Mouse (Mus musculus) hindbrain, embryonic 16.5 days (tissue): ENCODE measurements around the gene A030005L19Rik. TPM values are rescaled to one million over a fixed set of nuclear protein-coding genes. Genes with fewer than 3 reads are reported as not detected.
"Not testable (repeated sequence)": the region's sequence is repeated elsewhere in the genome, so short reads cannot be mapped to it uniquely, and the experiment has no call there.

Experiments
- ATAC-seq: fragments of 200-750 bp; cut with Nextera tagmentation; 2 replicates; pipeline ENCODE4 v1.8.0; 2017; ENCODE audit warnings: moderate TSS enrichment, moderate library complexity
- H3K27ac ChIP-seq: fragments of 300-500 bp; sonication (generic); 2 replicates; pipeline ENCODE4 v1.5.1; 2014; ENCODE audit warnings: low read depth, mild to moderate bottlenecking, control low read depth, low read length, moderate library complexity
- H3K27me3 ChIP-seq: fragments of 300-500 bp; sonication (generic); replicated peaks from 2 replicates; pipeline ENCODE4 v1.6.1; 2014; ENCODE audit warnings: low read length; ENCODE audit not compliant: control insufficient read depth, insufficient read depth
- H3K36me3 ChIP-seq: fragments of 300-500 bp; sonication (generic); 2 replicates; pipeline ENCODE4 v1.6.1; 2014; ENCODE audit warnings: mild to moderate bottlenecking, low read length, moderate library complexity, mixed read lengths; ENCODE audit not compliant: control insufficient read depth, insufficient read depth
- H3K4me1 ChIP-seq: fragments of 300-500 bp; sonication (generic); 2 replicates; pipeline ENCODE4 v1.6.1; 2014; ENCODE audit warnings: low read depth, low read length; ENCODE audit not compliant: control insufficient read depth, insufficient read depth
- H3K4me2 ChIP-seq: fragments of 300-500 bp; sonication (generic); 2 replicates; pipeline ENCODE4 v1.6.1; 2014; ENCODE audit warnings: mild to moderate bottlenecking, low read length, control low read depth, moderate library complexity
- H3K4me3 ChIP-seq: fragments of 300-500 bp; sonication (generic); 2 replicates; pipeline ENCODE4 v1.5.1; 2014; ENCODE audit warnings: mild to moderate bottlenecking, low read length, control low read depth, moderate library complexity
- H3K9ac ChIP-seq: fragments of 300-500 bp; sonication (generic); 2 replicates; pipeline ENCODE4 v1.6.1; 2014; ENCODE audit warnings: low read depth, mild to moderate bottlenecking, control low read depth, low read length, moderate library complexity
- H3K9me3 ChIP-seq: fragments of 300-500 bp; sonication (generic); 2 replicates; pipeline ENCODE4 v1.6.1; 2014; ENCODE audit warnings: mild to moderate bottlenecking, low read length, moderate library complexity; ENCODE audit not compliant: control insufficient read depth
- WGBS: fragments of 180-500 bp; shearing (Covaris S2); extraction: QIAGEN DNeasy Blood & Tissue Kit; methylation state at CpG from one replicate; pipeline ENCODE4 v1.1.7; 2014; 5-methylcytosine and 5-hydroxymethylcytosine counted together
- polyA plus RNA-seq: library from polyadenylated mRNA; unstranded; fragments of >200 nt; fragmentation: Nextera tagmentation; extraction: Ambion mirVana; gene quantifications from 2 replicates; pipeline ENCODE4 v1.2.1, GENCODE M21; 2015

The A030005L19Rik gene
- polyA plus RNA-seq: 0.20 TPM in 1 of 2 replicates, not detected in the other

GRCm38 (mm10) chr1:82913025-82913424, at the start of gene A030005L19Rik:
TSS of gene A030005L19Rik (plus strand) at chr1:82913325.
- Histone ChIP-seq H3K4me1 (no peaks in the 10 kb centered on the region), H3K27ac (no peak within 1 kb of the TSS), H3K9ac (no peak within 1 kb of the TSS), H3K36me3 (no peaks in the 10 kb centered on the region), H3K4me3 (no peak within 1 kb of the TSS), H3K27me3 (no peaks in the 10 kb centered on the region), H3K4me2 (no peak within 1 kb of the TSS), H3K9me3 (no peaks in the 10 kb centered on the region)
- 89% methylated on average over 3 of the region's 3 CpGs for WGBS
- ATAC-seq: no peak

- no peaks in the 10 kb centered on the region for H3K27me3 ChIP-seq
- no peaks in the 10 kb centered on the region for H3K36me3 ChIP-seq
- no peak for ATAC-seq
- no peaks in the 10 kb centered on the region for H3K9me3 ChIP-seq
- H3K4me1 ChIP-seq: no peaks in the 10 kb centered on the region
- 84% methylated on average over 3 of the region's 3 CpGs for WGBS
- H3K9ac ChIP-seq: no peak overlapping the region
- no peak overlapping the region for H3K4me2 ChIP-seq
- no peak overlapping the region for H3K27ac ChIP-seq
- no peak overlapping the region for H3K4me3 ChIP-seq
These were observed 42.9 kb upstream of the A030005L19Rik start for GRCm38 (mm10) chr1:82870202-82870601.

GRCm38 (mm10) chr1:82879172-82879571, 34.0 kb upstream of the A030005L19Rik start:
- no peak overlapping the region for H3K4me2 ChIP-seq
- H3K27ac ChIP-seq: no peak overlapping the region
- no peak overlapping the region for H3K4me3 ChIP-seq
- H3K36me3 ChIP-seq: peaks cover 7% of the 10 kb centered on the region; the same call in 1 of the 2 replicates
- no peaks in the 10 kb centered on the region for H3K4me1 ChIP-seq
- WGBS: 75% methylated on average over 2 of the region's 2 CpGs
- no peak overlapping the region for H3K9ac ChIP-seq
- no peaks in the 10 kb centered on the region for H3K27me3 ChIP-seq
- H3K9me3 ChIP-seq: no peaks in the 10 kb centered on the region
- no peak for ATAC-seq

GRCm38 (mm10) chr1:82880196-82880595, 32.9 kb upstream of the A030005L19Rik start:
- H3K9me3 ChIP-seq: no peaks in the 10 kb centered on the region
- H3K4me3 ChIP-seq: no peak overlapping the region
- no peak overlapping the region for H3K4me2 ChIP-seq
- no peak for ATAC-seq
- no peaks in the 10 kb centered on the region for H3K27me3 ChIP-seq
- 54% methylated on average over 8 of the region's 8 CpGs for WGBS
- H3K4me1 ChIP-seq: no peaks in the 10 kb centered on the region
- H3K27ac ChIP-seq: no peak overlapping the region
- peaks cover 7% of the 10 kb centered on the region; the same call in 1 of the 2 replicates for H3K36me3 ChIP-seq
- no peak overlapping the region for H3K9ac ChIP-seq

GRCm38 (mm10) chr1:82893269-82893668, 19.9 kb upstream of the A030005L19Rik start:
- H3K9ac ChIP-seq: no peak overlapping the region
- H3K4me2 ChIP-seq: no peak overlapping the region
- ATAC-seq: no peak
- 95% methylated on average over 7 of the region's 7 CpGs for WGBS
- H3K4me3 ChIP-seq: no peak overlapping the region
- no peaks in the 10 kb centered on the region for H3K27me3 ChIP-seq
- no peak overlapping the region for H3K27ac ChIP-seq
- H3K4me1 ChIP-seq: no peaks in the 10 kb centered on the region
- no peaks in the 10 kb centered on the region for H3K9me3 ChIP-seq
- peaks cover 16% of the 10 kb centered on the region for H3K36me3 ChIP-seq

GRCm38 (mm10) chr1:82900567-82900966, 12.6 kb upstream of the A030005L19Rik start:
- H3K9ac ChIP-seq: no peak overlapping the region
- no peak for ATAC-seq
- no peak overlapping the region for H3K4me3 ChIP-seq
- WGBS: 100% methylated on average over 1 of the region's 1 CpGs
- no peak overlapping the region for H3K27ac ChIP-seq
- H3K4me2 ChIP-seq: no peak overlapping the region
- no peaks in the 10 kb centered on the region for H3K4me1 ChIP-seq
- H3K9me3 ChIP-seq: no peaks in the 10 kb centered on the region
- no peaks in the 10 kb centered on the region for H3K27me3 ChIP-seq
- H3K36me3 ChIP-seq: peaks cover 12% of the 10 kb centered on the region

- H3K9ac ChIP-seq: no peak overlapping the region
- H3K4me1 ChIP-seq: no peaks in the 10 kb centered on the region
- WGBS: 94% methylated on average over 3 of the region's 3 CpGs
- no peak overlapping the region for H3K4me2 ChIP-seq
- no peak overlapping the region for H3K4me3 ChIP-seq
- H3K36me3 ChIP-seq: peaks cover 12% of the 10 kb centered on the region
- H3K27me3 ChIP-seq: no peaks in the 10 kb centered on the region
- no peak for ATAC-seq
- H3K9me3 ChIP-seq: no peaks in the 10 kb centered on the region
- H3K27ac ChIP-seq: no peak overlapping the region
These were observed 11.9 kb upstream of the A030005L19Rik start for GRCm38 (mm10) chr1:82901201-82901600.

GRCm38 (mm10) chr1:82905886-82906285, 7.2 kb upstream of the A030005L19Rik start:
- no peak for ATAC-seq
- Histone ChIP-seq H3K9me3 (no peaks in the 10 kb centered on the region), H3K4me3 (no peak overlapping the region), H3K4me2 (no peak overlapping the region), H3K36me3 (peaks cover 8% of the 10 kb centered on the region), H3K27ac (no peak overlapping the region), H3K4me1 (no peaks in the 10 kb centered on the region), H3K27me3 (no peaks in the 10 kb centered on the region), H3K9ac (no peak overlapping the region)
- 62% methylated on average over 3 of the region's 3 CpGs for WGBS

GRCm38 (mm10) chr1:82913434-82913833, 309 bp downstream of the A030005L19Rik start:
- H3K4me3 ChIP-seq, H3K4me2 ChIP-seq, H3K36me3 ChIP-seq, H3K9me3 ChIP-seq, H3K27me3 ChIP-seq, H3K27ac ChIP-seq, H3K4me1 ChIP-seq, ATAC-seq, H3K9ac ChIP-seq: not testable (repeated sequence)
- 94% methylated on average over 5 of the region's 5 CpGs for WGBS

GRCm38 (mm10) chr1:82924650-82925049, 11.5 kb downstream of the A030005L19Rik start, which contains the start of gene A030014E15Rik:
TSS of gene A030014E15Rik (plus strand) at chr1:82924917.
- no peak within 1 kb of the TSS for H3K4me3 ChIP-seq
- no peaks in the 10 kb centered on the region for H3K9me3 ChIP-seq
- no peaks in the 10 kb centered on the region for H3K4me1 ChIP-seq
- no peaks in the 10 kb centered on the region for H3K36me3 ChIP-seq
- H3K4me2 ChIP-seq: no peak within 1 kb of the TSS
- H3K27me3 ChIP-seq: no peaks in the 10 kb centered on the region
- no peak within 1 kb of the TSS for H3K27ac ChIP-seq
- no peak for ATAC-seq
- no peak within 1 kb of the TSS for H3K9ac ChIP-seq
- 90% methylated on average over 6 of the region's 6 CpGs for WGBS
